Mouse (Mus musculus) liver, embryonic 15.5 days (tissue): Measurements from ENCODE around the gene Lpxn. TPM values are rescaled to one million over a fixed set of nuclear protein-coding genes. Genes with fewer than 3 reads are reported as not detected.

Experiments
- ATAC-seq: fragments of 200-750 bp; cut with Nextera tagmentation; 2 replicates; pipeline ENCODE4 v1.8.0; 2017; ENCODE audit warnings: moderate number of reproducible peaks, mild to moderate bottlenecking, moderate library complexity; ENCODE audit not compliant: insufficient read depth
- H3K27ac ChIP-seq: fragments of 300-500 bp; sonication (generic); replicated peaks from 2 replicates; pipeline ENCODE4 v1.5.1; 2015; ENCODE audit warnings: mild to moderate bottlenecking, inconsistent platforms
- H3K27me3 ChIP-seq: fragments of 300-500 bp; sonication (generic); 2 replicates; pipeline ENCODE4 v1.6.1; 2015; ENCODE audit warnings: mild to moderate bottlenecking, inconsistent platforms
- H3K36me3 ChIP-seq: fragments of 300-500 bp; sonication (generic); replicated peaks from 2 replicates; pipeline ENCODE4 v1.6.1; 2015; ENCODE audit warnings: moderate library complexity, mild to moderate bottlenecking, inconsistent platforms
- H3K4me1 ChIP-seq: fragments of 300-500 bp; sonication (generic); replicated peaks from 2 replicates; pipeline ENCODE4 v1.6.1; 2015; ENCODE audit warnings: inconsistent platforms
- H3K4me2 ChIP-seq: fragments of 300-500 bp; sonication (generic); 2 replicates; pipeline ENCODE4 v1.6.1; 2015; ENCODE audit warnings: moderate library complexity, mild to moderate bottlenecking, inconsistent platforms
- H3K4me3 ChIP-seq: fragments of 300-500 bp; sonication (generic); replicated peaks from 2 replicates; pipeline ENCODE4 v1.5.1; 2015; ENCODE audit warnings: mild to moderate bottlenecking, inconsistent platforms
- H3K9ac ChIP-seq: fragments of 300-500 bp; sonication (generic); 2 replicates; pipeline ENCODE4 v1.6.1; 2015; ENCODE audit warnings: moderate library complexity, mild to moderate bottlenecking, inconsistent platforms
- H3K9me3 ChIP-seq: fragments of 300-500 bp; sonication (generic); replicated peaks from 2 replicates; pipeline ENCODE4 v1.6.1; 2016; ENCODE audit warnings: inconsistent platforms
- WGBS: fragments of 180-500 bp; shearing (Covaris S2); methylation state at CpG from one replicate; pipeline ENCODE4 v1.1.7; 2015; ENCODE audit warnings: mixed read lengths; ENCODE audit not compliant: insufficient replicate concordance; 5-methylcytosine and 5-hydroxymethylcytosine counted together
- polyA plus RNA-seq: library from polyadenylated mRNA; unstranded; fragments of >200 nt; fragmentation: Nextera tagmentation; extraction: Ambion mirVana; gene quantifications from 2 replicates; pipeline ENCODE4 v1.2.1, GENCODE M21; 2015

Lpxn gene
- 2.1 and 2.4 TPM in 2 replicates for polyA plus RNA-seq

DNA sequence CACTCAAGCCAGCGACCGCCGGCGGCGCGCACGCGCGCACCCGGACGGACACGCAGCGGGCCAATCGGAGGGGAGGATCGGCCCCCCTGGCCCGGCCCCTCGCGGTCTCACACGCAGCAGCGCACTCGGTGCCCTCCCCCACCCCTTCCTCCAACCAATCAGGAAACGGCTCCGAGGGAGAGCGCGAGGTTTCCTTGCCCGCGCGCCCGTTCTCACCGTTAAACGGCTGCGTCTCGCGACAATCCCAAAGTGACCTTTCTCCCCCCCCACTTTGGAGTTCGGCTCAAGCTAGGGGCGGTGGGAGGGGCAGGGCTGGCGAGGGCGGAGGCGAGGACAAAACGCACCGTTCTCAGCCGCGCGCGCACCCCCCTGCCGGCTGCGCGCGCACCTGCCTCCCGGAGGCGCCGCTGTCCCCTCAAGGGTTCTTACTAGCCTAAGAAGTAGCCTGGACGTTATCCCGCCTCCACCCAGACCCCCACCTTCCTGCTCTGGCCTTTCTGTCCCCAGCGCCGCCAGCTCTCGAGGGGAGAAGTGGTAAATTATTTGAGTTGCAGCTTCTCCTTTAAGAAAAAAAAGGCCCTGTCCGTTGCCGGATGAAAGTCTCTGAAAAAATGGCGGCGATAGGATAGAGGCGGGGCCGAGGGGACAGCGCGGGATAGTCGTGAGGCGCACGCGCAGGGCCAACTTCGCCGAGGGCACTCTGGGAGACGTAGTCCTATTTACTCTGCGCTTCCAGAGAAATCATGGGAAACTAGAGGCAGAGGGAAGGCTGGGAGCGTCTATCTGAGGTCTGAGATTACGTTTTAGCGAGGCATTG is at the start of gene Lpxn, which contains the start of gene Zfp91:
Gene Lpxn (plus strand): TSS at position 683 of the 817 bp plus-strand sequence.
Gene Zfp91 (minus strand): TSS at position 616 of the 817 bp plus-strand sequence.
- WGBS: under 1% methylated on average over 62 of the region's 76 CpGs
- ATAC-seq: peak; percentile 88

DNA sequence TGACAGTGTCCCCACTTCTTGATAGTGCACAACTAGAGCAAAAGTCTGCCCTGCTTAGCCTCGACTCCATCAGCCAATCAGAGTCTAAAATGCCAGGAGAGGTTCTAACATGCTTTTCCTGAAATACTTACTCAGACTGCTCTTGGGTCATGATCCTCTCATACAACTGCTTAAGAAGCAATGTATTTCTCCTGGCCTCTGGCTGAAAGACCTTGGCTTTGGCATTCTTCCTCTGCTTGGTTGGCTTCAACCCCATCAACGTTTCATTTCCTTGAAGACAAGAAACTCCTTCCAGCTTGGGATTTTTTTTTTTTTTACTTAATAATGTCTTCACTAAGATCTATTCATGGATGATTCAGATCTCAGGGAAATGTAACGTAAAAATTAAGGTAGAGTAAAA is 39.7 kb upstream of the Lpxn start:
- WGBS: 53% methylated on average over 3 of the region's 3 CpGs
- H3K36me3 ChIP-seq: no peaks in the 10 kb centered on the region
- no peaks in the 10 kb centered on the region for H3K9me3 ChIP-seq
- no peak for ATAC-seq
- H3K9ac ChIP-seq: no peak overlapping the region
- no peak overlapping the region for H3K4me2 ChIP-seq
- no peak overlapping the region for H3K27ac ChIP-seq
- H3K4me3 ChIP-seq: no peak overlapping the region
- H3K27me3 ChIP-seq: no peaks in the 10 kb centered on the region
- no peaks in the 10 kb centered on the region for H3K4me1 ChIP-seq

More for the DNA sequence above, at the start of gene Lpxn, which contains the start of gene Zfp91:
- no peaks in the 10 kb centered on the region for H3K27me3 ChIP-seq
- H3K9me3 ChIP-seq: no peaks in the 10 kb centered on the region
- H3K4me1 ChIP-seq: peaks cover 20% of the 10 kb centered on the region
- H3K36me3 ChIP-seq: no peaks in the 10 kb centered on the region
- peak within 1 kb of the TSS; percentile 98 for H3K27ac ChIP-seq
- peak within 1 kb of the TSS; percentile 92 for H3K4me2 ChIP-seq
- peak within 1 kb of the TSS; percentile 99 for H3K4me3 ChIP-seq
- peak within 1 kb of the TSS; percentile 97 for H3K9ac ChIP-seq

- H3K36me3 ChIP-seq: peaks cover 16% of the 10 kb centered on the region
- H3K9ac ChIP-seq: no peak overlapping the region
- H3K4me2 ChIP-seq: no peak overlapping the region
- H3K9me3 ChIP-seq: no peaks in the 10 kb centered on the region
- no peak overlapping the region for H3K27ac ChIP-seq
- H3K4me3 ChIP-seq: no peak overlapping the region
- WGBS: 52% methylated on average over 1 of the region's 1 CpGs
- H3K27me3 ChIP-seq: no peaks in the 10 kb centered on the region
- H3K4me1 ChIP-seq: no peaks in the 10 kb centered on the region
- no peak for ATAC-seq
Observed at GRCm38 (mm10) chr19:12758936-12759478, 37.0 kb upstream of the Lpxn start.

DNA sequence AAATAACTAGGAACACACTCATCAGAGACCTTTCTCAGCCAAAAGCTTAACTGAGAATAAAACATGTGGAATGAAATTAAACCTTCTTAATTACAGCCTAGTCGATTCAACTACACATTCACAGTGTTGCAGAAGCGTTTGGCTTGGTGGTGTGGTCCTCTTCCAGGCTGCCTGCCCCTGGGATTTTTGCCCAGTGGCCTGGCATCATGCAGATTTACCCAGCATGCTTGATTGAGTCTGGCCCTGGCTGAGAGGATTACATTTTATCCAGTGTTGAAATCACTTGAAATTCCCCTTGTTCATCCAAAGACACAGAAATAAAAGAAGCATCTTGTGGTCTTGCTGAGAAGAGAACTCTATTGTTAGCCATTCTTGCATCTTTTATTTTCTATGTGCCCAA is 36.3 kb upstream of the Lpxn start:
- no peaks in the 10 kb centered on the region for H3K4me1 ChIP-seq
- peaks cover 23% of the 10 kb centered on the region for H3K36me3 ChIP-seq
- H3K9me3 ChIP-seq: no peaks in the 10 kb centered on the region
- H3K27me3 ChIP-seq: no peaks in the 10 kb centered on the region
- 63% methylated on average over 2 of the region's 2 CpGs for WGBS
- H3K4me3 ChIP-seq: no peak overlapping the region
- no peak for ATAC-seq
- H3K9ac ChIP-seq: no peak overlapping the region
- H3K4me2 ChIP-seq: no peak overlapping the region
- no peak overlapping the region for H3K27ac ChIP-seq

- no peaks in the 10 kb centered on the region for H3K4me1 ChIP-seq
- no peak overlapping the region for H3K27ac ChIP-seq
- ATAC-seq: no peak
- H3K9ac ChIP-seq: no peak overlapping the region
- H3K4me2 ChIP-seq: no peak overlapping the region
- no peaks in the 10 kb centered on the region for H3K9me3 ChIP-seq
- H3K4me3 ChIP-seq: no peak overlapping the region
- whole genome bisulfite sequencing: 39% methylated on average over 2 of the region's 2 CpGs
- H3K27me3 ChIP-seq: no peaks in the 10 kb centered on the region
- peaks cover 42% of the 10 kb centered on the region for H3K36me3 ChIP-seq
Observed at GRCm38 (mm10) chr19:12762212-12763130, 33.5 kb upstream of the Lpxn start.

- Histone ChIP-seq H3K9ac (no peak within 1 kb of the TSS), H3K4me2 (no peak within 1 kb of the TSS), H3K36me3 (peaks cover 71% of the 10 kb centered on the region), H3K4me1 (no peaks in the 10 kb centered on the region), H3K4me3 (no peak within 1 kb of the TSS), H3K27me3 (no peaks in the 10 kb centered on the region), H3K9me3 (no peaks in the 10 kb centered on the region), H3K27ac (no peak within 1 kb of the TSS)
- no peak for ATAC-seq
- 86% methylated on average over 7 of the region's 7 CpGs for WGBS
Observed at GRCm38 (mm10) chr19:12765308-12765707, 30.7 kb upstream of the Lpxn start, which contains the start of gene Cntf. Gene Cntf (minus strand): TSS chr19:12765632.

- Histone ChIP-seq H3K27me3 (no peaks in the 10 kb centered on the region), H3K36me3 (peaks cover 66% of the 10 kb centered on the region), H3K4me2 (no peak overlapping the region), H3K4me3 (no peak overlapping the region), H3K9ac (no peak overlapping the region), H3K27ac (no peak overlapping the region), H3K4me1 (no peaks in the 10 kb centered on the region), H3K9me3 (no peaks in the 10 kb centered on the region)
- 85% methylated on average over 5 of the region's 5 CpGs for WGBS
- ATAC-seq: no peak
Observed at GRCm38 (mm10) chr19:12770888-12771287, 25.1 kb upstream of the Lpxn start.

- H3K4me3 ChIP-seq: no peak overlapping the region
- 0 out of 2 replicates have a peak, but pooled peaks cover 5% of the 10 kb centered on the region for H3K4me1 ChIP-seq
- no peaks in the 10 kb centered on the region for H3K9me3 ChIP-seq
- peaks cover 28% of the 10 kb centered on the region for H3K36me3 ChIP-seq
- H3K27me3 ChIP-seq: no peaks in the 10 kb centered on the region
- no peak overlapping the region for H3K4me2 ChIP-seq
- no peak overlapping the region for H3K9ac ChIP-seq
- ATAC-seq: no peak
- H3K27ac ChIP-seq: no peak overlapping the region
Observed at GRCm38 (mm10) chr19:12780437-12780836, 15.6 kb upstream of the Lpxn start.

- no peak overlapping the region for H3K9ac ChIP-seq
- H3K27me3 ChIP-seq: no peaks in the 10 kb centered on the region
- WGBS: 82% methylated on average over 2 of the region's 2 CpGs
- ATAC-seq: no peak
- no peak overlapping the region for H3K4me3 ChIP-seq
- H3K4me1 ChIP-seq: peaks cover 6% of the 10 kb centered on the region; the same call in 1 of the 2 replicates
- no peak overlapping the region for H3K27ac ChIP-seq
- no peaks in the 10 kb centered on the region for H3K9me3 ChIP-seq
- H3K4me2 ChIP-seq: no peak overlapping the region
- peaks cover 9% of the 10 kb centered on the region for H3K36me3 ChIP-seq
Observed at GRCm38 (mm10) chr19:12786803-12787395, 9.1 kb upstream of the Lpxn start.

DNA sequence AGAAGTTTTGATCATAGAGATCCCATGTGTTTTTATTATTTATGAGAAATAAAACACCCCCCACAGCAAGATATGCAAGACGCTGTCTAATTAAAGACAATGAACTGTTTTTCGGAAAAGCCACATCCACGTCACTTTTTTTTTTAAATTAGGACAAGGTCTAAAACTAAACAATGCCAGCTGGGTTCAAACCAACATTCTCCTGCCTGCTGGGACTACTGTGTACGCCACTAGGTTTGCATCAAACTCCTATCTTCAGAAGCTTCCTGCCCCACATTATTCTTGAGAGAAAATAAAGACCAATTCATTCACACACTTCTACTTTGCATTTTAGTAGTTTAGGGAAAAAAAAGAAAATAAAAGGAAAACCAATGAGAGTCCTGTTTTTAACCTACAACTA is 8.3 kb upstream of the Lpxn start:
- Histone ChIP-seq H3K9me3 (no peaks in the 10 kb centered on the region), H3K27me3 (no peaks in the 10 kb centered on the region), H3K4me2 (no peak overlapping the region), H3K4me3 (no peak overlapping the region), H3K36me3 (peaks cover 9% of the 10 kb centered on the region), H3K4me1 (peaks cover 6% of the 10 kb centered on the region; the same call in 1 of the 2 replicates), H3K27ac (no peak overlapping the region), H3K9ac (no peak overlapping the region)
- 83% methylated on average over 4 of the region's 4 CpGs for WGBS
- ATAC-seq: no peak
